Mouse (Mus musculus) ES-E14 (cell line): ENCODE data around the gene Mup20. TPM values are rescaled to one million over a fixed set of nuclear protein-coding genes. Genes with fewer than 3 reads are reported as not detected.
"Not testable (repeated sequence)": the region's sequence is repeated elsewhere in the genome, so short reads cannot be mapped to it uniquely, and the experiment has no call there.

Source experiments
- DNase-seq: peaks from one replicate; pipeline ENCODE4 v3.0.0-alpha.2; 2013; ENCODE audit warnings: low read depth, low spot score
- H3K27ac ChIP-seq: 2 replicates; pipeline ENCODE4 v1.5.1; 2012; ENCODE audit warnings: low read depth, mild to moderate bottlenecking, low read length, moderate library complexity, mixed read lengths; ENCODE audit not compliant: poor library complexity, insufficient read depth, severe bottlenecking
- H3K36me3 ChIP-seq: 2 replicates; pipeline ENCODE4 v1.6.1; 2012; ENCODE audit warnings: mild to moderate bottlenecking, low read length, moderate library complexity, mixed read lengths; ENCODE audit not compliant: control insufficient read depth, poor library complexity, insufficient read depth, severe bottlenecking
- H3K4me1 ChIP-seq, 2 experiments: fragments of 150-350 bp in 1 of 2; sonication (generic) in 1 of 2; 2 replicates each; pipeline ENCODE4 v1.6.1; 2012; ENCODE audit warnings: low read length in 2 of 2, mild to moderate bottlenecking in 1 of 2, mixed read lengths in 1 of 2; ENCODE audit not compliant: control insufficient read depth in 2 of 2, insufficient read depth in 2 of 2, poor library complexity in 1 of 2
- H3K4me3 ChIP-seq, 2 experiments: fragments of 150-350 bp in 1 of 2; sonication (generic) in 1 of 2; 2 replicates each; pipeline ENCODE4 v1.5.1; 2012; ENCODE audit warnings: low read length in 2 of 2, low read depth in 1 of 2, mild to moderate bottlenecking in 1 of 2, mixed read lengths in 1 of 2; ENCODE audit not compliant: insufficient read depth in 1 of 2, poor library complexity in 1 of 2, severe bottlenecking in 1 of 2
- H3K9ac ChIP-seq: 2 replicates; pipeline ENCODE4 v1.6.1; 2012; ENCODE audit warnings: low read depth, mild to moderate bottlenecking, low read length, mixed read lengths; ENCODE audit not compliant: poor library complexity, insufficient read depth, severe bottlenecking
- H3K9me3 ChIP-seq: fragments of 150-350 bp; sonication (generic); 2 replicates; pipeline ENCODE4 v1.6.1; 2012; ENCODE audit warnings: low read depth, mild to moderate bottlenecking, low read length; ENCODE audit not compliant: control insufficient read depth, insufficient read depth
- CHD2 ChIP-seq: IDR thresholded peaks from 2 replicates; pipeline ENCODE4 v1.6.1; 2014; ENCODE audit warnings: mild to moderate bottlenecking, low read depth, low read length, inconsistent platforms
- HCFC1 ChIP-seq: IDR thresholded peaks from 2 replicates; pipeline ENCODE4 v1.6.1; 2012; ENCODE audit warnings: low read length, inconsistent platforms, borderline replicate concordance; ENCODE audit not compliant: insufficient read depth
- MAFK ChIP-seq: IDR thresholded peaks from 2 replicates; pipeline ENCODE4 v1.6.1; 2014; ENCODE audit warnings: mild to moderate bottlenecking, low read depth, low read length, inconsistent platforms; ENCODE audit not compliant: insufficient read depth
- ZC3H11A ChIP-seq: IDR thresholded peaks from 2 replicates; pipeline ENCODE4 v1.6.1; 2012; ENCODE audit warnings: low read depth, mild to moderate bottlenecking, inconsistent platforms, low read length, borderline replicate concordance
- ZNF384 ChIP-seq: IDR thresholded peaks from 2 replicates; pipeline ENCODE4 v1.6.1; 2012; ENCODE audit warnings: low read depth, low read length, inconsistent platforms
- in situ Hi-C, 2 experiments: fragments of 600-800 bp; cut with MboI; formaldehyde crosslinking; loops; one replicate each; pipeline ENCODE4 v1.15.1; 2025; ENCODE audit warnings: low sequenced_read_pairs in 2 of 2, inconsistent platforms in 1 of 2; ENCODE audit not compliant: unreplicated experiment in 2 of 2
- total RNA-seq: library from RNA; depleted of rRNA; stranded (reverse); fragments of 300-350 nt; gene quantifications from 2 replicates; pipeline ENCODE4 v1.2.3, GENCODE M21; 2012; rRNA removed

The Mup20 gene
- total RNA-seq = not detected in 2 replicates

DNA sequence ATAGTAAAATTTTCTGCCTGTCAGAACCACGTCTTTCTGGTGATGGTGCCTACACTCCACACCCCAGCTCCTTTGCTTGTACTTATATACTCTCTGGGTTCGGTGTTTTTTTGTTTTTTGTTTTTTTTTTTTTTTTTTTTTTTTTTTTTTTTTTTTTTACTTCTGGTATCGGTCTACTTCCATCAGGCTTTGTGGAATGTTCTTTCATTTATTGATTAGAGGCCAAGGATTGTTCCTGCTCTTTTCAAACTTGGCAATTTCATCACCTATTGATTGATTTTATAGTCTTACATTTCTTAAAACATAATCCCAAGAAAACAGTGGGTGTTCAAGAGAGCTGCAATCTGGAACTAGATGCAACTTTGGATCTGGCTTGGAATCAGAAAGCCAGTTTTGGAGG, at the start of gene Mup20:
Gene Mup20, minus strand, starts transcription at position 101 of the 400 bp plus-strand sequence.
- H3K36me3 ChIP-seq, H3K9ac ChIP-seq, DNase-seq, in situ Hi-C loops, H3K27ac ChIP-seq, H3K4me1 ChIP-seq, H3K4me3 ChIP-seq, H3K9me3 ChIP-seq: not testable (repeated sequence)

DNA sequence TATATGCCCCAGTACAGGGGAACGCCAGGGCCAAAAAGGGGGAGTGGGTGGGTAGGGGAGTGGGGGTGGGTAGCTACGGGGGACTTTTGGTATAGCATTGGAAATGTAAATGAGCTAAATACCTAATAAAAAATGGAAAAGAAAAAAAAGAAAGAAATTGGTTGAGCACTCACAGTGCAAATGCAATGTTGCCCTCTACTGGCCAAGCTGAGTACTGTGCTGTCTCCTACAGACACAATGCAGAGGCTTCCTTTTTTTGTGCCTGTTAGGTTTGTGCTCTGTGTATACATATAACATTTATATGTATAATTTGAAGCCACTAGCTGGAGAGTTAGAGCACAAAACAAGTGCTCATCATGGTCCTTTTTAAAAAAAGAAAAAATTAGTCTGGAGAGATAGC, 49.4 kb upstream of the Mup20 start:
- H3K4me1 ChIP-seq, in situ Hi-C loops, H3K27ac ChIP-seq, H3K36me3 ChIP-seq, H3K9me3 ChIP-seq, H3K4me3 ChIP-seq, H3K9ac ChIP-seq: not testable (repeated sequence)
- DNase-seq = peak; percentile 20
- TF ChIP-seq ZC3H11A (peak; percentile 55; the same call in 1 of the 2 replicates), ZNF384 (peak; percentile 71)

DNA sequence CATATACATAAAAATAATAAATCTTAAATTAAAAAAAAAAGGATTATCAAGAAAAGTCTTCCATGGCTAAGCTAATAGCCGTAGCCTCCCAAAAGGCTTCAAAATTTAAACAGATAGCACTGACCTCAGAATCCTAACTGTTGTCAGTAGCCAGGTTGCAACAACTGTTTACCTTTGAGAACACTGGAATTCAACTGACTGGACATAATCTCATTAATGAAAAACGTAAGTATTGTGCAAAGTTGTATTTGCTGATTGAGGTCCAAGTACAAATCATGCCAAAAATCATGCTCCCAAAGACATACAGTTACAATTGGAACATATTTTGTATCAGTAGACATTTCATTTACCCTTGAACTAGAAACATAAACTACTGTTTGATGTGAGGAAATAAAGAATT, 34.0 kb upstream of the Mup20 start:
- Histone ChIP-seq H3K9me3 (no peaks in the 10 kb centered on the region), H3K4me3 (no peak overlapping the region), H3K9ac (no peak overlapping the region), H3K4me1 (no peaks in the 10 kb centered on the region), H3K36me3 (no peaks in the 10 kb centered on the region), H3K27ac (no peak overlapping the region)
- TF ChIP-seq ZNF384 = no peak
- no peak for TF ChIP-seq ZC3H11A
- no peak for TF ChIP-seq MAFK
- no peak for TF ChIP-seq CHD2
- TF ChIP-seq HCFC1 = no peak
- in situ Hi-C loops = no loop called here
- no peak for DNase-seq

DNA sequence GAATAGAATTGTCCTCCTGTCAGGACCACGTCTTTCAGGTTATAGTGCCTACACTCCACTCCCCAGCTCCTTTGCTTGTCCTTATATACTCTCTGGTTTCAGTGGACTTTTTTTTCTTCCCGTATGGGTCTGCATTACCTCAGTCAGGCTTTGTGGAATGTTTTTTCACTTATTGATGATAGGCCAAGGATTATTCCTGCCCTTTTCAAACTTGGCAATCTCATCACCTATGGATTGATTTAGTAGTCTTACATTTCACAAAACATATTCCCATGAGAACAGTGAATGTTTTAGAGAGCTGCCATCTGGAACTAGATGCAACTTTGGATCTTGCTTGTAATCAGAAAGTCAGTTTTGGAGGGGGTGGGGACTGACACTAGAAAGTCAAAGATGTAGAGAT, 33.3 kb upstream of the Mup20 start, which contains the start of gene Mup3:
Gene Mup3, minus strand, starts transcription at position 102 of the 400 bp plus-strand sequence.
- in situ Hi-C loops = no loop called here
- no peaks in the 10 kb centered on the region for H3K9me3 ChIP-seq
- no peak within 1 kb of the TSS for H3K4me3 ChIP-seq
- no peak for TF ChIP-seq HCFC1
- H3K36me3 ChIP-seq = no peaks in the 10 kb centered on the region
- no peak for DNase-seq
- H3K4me1 ChIP-seq = no peaks in the 10 kb centered on the region
- no peak within 1 kb of the TSS for H3K27ac ChIP-seq
- no peak within 1 kb of the TSS for H3K9ac ChIP-seq

DNA sequence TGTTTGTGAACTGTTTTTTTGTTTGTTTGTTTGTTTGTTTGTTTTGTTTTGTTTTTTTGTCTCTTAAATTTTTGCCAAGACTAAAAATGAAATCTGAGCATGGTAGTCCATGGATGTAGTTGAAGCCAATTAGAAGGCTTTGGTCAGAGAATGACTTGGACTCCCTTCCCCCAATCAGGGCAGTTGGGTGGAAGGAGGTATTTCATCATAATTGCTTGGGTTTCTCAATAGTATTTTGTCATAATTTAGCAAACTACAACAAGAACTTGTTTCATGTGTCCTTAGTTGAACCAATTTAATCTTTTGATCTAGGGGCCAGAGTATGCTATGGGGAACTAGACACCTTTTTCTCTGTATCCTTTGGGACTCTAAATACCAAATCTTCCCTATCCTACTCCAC, 28.8 kb upstream of the Mup20 start:
- H3K4me3 ChIP-seq = no peak overlapping the region
- H3K27ac ChIP-seq = no peak overlapping the region
- no peaks in the 10 kb centered on the region for H3K36me3 ChIP-seq
- in situ Hi-C loops = no loop called here
- TF ChIP-seq ZNF384 (no peak), ZC3H11A (no peak), MAFK (no peak), HCFC1 (no peak), CHD2 (no peak)
- no peaks in the 10 kb centered on the region for H3K9me3 ChIP-seq
- DNase-seq = no peak
- H3K4me1 ChIP-seq = no peaks in the 10 kb centered on the region
- no peak overlapping the region for H3K9ac ChIP-seq
